Mouse (Mus musculus) kidney, postnatal 14 days (tissue): ENCODE measurements around the gene Kat14.
A peak's percentile ranks its signal among the peaks of the same experiment; 100 is the strongest.

Experiments
- DNase-seq: peaks from one replicate; pipeline ENCODE4 v3.0.0; 2022; ENCODE audit warnings: mixed read lengths

Kat14 gene

DNA sequence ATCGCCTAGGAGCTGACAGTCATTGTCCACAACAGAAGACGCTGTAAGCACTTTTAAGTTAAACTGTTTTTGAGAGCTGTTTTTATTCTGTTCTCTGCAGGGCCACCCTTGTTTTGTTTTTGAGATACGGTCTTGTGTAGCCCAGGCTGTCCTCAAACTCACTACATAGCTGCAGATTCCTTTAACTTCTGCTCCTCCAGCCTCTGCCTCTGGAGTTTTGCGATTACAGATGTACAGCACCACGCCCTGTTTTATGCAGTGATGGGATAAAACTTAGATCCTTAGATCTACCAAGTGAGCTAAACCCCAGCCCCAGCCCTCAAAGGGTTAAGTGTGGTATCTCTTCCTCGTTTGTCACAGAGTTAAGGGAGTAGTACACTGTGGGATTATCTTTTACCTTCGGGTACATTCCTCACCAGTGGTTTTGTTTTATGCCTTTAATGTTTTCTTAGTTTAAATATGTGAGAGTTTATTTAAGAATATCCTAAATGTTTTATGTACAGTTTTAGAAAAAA is 13.9 kb downstream of the Kat14 start:
- no peak for DNase-seq

DNA sequence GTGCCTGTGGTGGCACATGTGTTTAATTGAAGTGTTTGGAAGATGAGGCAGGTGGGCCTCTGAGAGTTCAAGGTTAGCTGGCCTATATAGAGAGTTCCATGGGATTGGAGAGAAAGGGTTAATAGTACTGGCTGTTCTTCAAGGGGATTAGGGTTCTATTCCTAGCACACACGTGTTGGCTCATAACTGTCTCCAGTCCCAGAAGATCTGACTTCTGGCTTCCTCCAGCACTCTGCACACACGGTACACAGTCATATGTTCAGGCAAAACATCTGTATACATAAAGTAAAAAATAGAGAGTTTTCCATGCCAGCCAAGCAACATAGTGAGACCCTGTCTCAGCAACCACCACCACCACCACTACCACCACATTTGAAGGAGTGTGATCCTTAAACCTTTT is 17.5 kb downstream of the Kat14 start:
- no peak for DNase-seq

DNA sequence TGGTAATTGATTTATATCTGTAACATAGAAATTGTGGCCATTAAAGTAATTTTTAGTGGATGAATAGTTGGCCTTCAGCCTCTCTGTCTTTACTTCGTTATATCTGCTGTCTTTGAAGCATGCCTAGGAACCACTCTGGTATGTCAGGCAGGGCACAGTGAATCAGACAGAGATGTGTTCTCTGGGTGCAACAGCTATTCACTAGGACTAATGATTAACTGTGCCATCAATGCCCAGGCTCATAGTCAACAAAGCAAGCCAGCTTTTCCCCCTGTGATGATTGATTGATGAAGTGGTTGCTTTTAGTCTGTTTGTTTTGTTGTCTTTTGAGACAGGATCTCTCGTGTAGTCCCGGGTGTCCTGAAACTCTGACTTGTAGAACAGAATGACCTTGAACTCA is 19.6 kb downstream of the Kat14 start:
- peak; percentile 31 for DNase-seq

DNA sequence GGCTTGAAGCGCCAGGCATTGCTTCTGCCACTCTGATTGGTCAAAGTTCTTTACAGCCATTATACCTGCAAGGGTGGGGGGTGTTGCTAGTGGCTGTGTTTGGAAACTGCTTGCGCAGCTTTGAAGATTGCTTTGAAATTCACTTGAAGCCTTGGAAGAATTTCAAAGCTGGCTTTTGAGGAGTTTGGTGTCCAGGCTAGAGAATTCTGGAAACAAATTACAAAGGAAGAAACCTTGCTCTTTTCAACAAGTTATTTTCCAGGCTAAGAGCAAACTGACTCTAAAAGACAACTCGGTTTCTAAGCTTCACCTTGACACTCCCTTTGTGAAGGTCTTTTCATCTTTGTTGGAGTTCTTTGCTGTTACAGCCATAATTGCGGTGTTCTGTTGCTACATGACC is 30.7 kb downstream of the Kat14 start:
- DNase-seq: no peak

DNA sequence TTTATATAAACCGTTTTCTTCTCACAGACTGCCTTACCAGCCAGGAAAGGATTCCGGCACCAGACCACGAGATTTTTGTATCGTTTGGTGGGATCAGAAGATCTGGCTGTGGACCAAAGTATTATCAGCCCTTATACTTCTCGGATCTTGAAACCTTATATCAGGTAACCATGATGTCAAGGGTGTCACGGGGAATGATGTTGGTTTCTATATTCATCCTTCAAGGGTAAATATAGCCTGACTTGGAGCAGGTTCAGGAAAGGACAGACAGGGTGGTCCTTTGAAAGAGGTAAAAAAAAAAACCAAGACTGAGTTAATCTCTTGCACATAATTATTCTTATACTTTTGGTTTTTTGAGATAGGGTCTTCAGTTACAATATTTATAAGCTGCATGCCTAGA is 31.9 kb downstream of the Kat14 start:
- no peak for DNase-seq

DNA sequence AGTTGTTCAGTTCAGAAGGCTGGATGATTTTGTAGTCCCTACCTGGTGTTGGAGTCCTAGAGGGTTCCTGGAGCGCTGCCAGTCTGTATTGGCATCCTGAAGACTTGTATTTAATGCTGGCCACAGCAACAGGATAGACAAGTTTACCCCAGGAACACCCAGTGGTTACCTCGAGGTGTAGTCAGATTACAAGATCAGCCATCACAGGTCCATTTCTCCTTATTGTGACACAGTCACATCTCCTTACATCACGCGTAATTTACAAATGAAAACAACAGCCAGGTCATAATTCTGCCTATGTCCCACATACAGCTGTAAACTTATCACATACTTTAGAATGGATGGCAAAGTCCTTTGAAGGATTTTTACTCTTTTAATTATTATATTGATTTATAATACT is 40.3 kb downstream of the Kat14 start:
- DNase-seq: no peak

DNA sequence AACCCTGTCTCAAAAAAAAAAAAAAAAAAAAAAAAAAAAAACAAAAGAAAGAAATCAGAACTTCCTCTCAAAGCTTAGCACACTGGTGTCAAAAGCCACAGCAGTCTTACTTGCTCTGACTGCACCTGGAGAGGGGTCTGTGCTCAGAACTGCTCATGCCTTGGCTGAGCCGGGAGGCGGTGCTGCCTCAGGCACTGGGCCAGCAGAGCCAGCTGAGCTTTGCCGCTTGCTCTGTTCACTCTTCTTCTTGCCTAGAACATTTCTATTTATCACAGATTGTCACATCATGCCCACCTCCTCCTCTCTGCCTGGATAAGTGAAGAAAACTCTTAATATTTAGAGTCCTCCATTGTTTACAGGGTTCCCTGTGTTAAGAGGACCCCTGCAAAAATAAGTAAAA is 41.8 kb downstream of the Kat14 start:
- DNase-seq: no peak

DNA sequence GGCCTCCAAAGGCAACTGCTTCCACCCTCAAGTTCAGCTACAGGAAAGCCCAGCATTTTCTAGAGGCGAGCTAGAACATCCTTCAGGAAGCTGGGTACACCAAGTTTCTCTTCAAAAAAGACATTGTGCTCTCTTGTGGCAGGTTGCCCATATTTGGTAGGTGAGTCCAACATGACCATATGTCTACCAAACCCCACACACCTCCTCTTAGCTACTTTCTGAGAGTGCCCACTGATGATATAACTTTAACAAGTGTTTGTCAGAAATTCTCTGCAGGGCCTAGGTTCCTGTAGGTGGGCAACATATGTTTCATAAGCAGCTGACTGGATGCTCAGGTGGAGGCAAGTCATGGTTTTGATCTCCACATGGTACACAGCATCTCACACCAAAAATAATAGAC is 45.9 kb downstream of the Kat14 start:
- no peak for DNase-seq

DNA sequence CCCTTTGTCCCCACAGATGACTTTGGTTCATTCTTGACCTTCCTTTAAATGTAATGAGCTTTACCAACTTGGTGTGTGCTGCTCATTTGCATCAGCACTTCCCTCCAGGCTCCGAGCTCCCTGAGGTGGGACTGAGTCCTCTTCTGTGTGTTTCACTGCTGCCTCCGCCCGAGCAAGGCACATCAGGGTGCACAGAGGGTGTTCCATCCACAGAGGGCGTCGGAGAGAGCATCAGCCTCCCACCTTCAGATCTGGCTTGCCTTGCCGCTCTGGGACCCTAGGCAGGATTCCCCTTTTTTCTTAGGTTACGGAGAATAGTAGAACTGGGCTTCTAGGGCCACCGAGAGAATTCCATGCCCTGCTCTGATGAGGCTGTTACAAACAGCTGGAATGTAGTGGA is 48.1 kb downstream of the Kat14 start:
- DNase-seq: no peak

DNA sequence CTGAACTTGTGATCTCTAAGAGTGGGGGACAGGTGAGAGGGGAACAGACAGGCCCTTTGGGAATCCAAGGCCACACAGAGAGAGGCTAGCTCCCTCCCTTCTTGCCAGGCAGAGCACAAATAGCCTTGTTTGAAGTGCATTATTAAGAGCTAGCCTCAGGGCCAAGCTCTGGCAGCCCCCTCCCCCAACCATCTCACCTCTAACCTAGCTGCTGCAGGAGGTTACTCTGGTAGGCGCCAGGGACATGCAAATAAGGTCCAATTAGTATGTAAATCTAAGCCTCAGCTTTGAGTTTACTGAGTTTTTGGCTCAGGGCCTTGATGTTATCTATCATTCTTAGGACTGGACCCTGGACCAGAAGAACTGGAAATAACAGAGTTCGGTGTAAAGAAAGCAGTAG is 49.3 kb downstream of the Kat14 start:
- peak; percentile 42 for DNase-seq

DNA sequence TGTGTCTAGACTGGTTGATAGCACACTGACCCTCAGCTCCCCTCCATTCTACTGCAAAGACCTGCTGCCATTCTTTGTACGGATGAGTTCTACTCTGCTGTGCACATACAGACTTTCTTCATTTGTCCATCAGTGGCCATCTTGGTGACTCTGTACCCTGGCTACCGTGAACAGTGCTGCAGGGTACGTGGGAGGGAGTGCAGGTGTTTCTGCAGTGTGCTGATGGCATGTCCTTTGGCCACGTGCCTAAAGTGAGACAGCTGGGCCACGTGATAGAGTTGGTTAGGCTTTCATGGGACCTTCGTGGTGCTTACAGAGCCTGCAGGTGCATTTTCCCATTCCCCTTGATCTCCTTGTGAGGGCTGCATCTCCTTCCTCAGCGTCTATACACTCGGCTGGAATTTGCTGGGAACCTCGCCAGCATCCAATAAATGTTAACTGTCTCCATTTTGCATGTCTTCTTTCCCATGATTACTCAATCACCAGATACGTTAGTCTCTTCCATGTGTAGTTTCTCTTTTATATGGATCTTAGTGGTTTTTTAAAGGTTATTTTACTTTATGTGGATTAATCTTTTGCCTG is 53.4 kb downstream of the Kat14 start:
- no peak for DNase-seq

DNA sequence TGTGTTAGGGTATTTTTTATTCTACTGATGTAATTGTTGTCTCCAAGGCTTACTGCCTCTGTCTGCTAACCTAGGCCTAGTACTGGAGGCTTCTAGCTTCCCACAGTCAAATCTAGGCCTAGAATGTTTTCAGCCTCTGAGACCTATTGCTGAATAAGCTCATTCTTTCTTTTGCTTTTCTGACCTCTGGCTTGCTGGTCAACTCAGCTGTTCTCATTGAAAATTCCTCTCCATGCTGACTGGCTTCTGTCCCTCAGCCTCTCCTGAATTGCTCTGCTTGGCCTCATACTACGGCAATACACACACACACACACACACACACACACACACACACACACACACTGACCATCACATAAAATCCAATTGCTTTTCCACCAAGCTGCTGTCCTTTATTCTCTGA is 57.0 kb downstream of the Kat14 start:
- DNase-seq: peak; percentile 52

DNA sequence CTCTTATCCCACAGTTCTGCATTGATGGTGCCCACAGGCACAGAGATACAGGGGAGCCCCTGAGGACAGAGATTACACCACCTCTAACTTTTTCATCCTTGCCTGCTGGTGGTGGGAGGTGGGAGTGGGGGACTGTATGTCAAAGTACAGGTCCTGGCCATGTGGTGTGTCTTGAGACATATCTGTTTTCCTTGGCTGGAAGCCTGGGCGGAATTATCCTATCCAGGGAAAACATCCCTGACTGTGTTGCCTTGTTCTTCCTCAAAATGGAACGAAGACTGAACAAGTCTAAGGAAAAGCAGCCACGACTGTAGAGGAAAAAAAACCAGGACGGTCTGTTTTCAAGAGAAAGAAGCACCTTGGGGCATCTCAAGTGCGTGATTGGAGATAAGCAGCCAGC is 59.1 kb downstream of the Kat14 start:
- peak; percentile 38 for DNase-seq

DNA sequence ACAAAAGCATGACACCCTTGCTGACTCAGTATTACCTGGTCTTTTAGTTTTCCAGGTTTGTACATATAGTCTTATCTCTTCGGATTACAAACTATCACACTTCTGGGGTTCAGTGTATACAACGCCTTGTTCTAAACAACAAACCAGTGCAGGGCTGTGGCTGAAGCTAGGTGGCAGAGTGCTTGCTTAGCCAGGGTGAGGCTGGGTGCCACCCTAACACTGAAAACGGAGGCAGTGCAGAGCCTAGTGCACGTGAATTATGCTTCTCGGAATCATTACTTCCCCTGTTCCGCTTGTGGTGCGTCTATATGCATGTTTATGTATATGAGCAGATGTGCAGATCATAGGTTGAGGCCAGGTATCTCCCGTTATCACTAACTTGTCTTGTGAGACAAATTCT is 59.9 kb downstream of the Kat14 start:
- DNase-seq: no peak

DNA sequence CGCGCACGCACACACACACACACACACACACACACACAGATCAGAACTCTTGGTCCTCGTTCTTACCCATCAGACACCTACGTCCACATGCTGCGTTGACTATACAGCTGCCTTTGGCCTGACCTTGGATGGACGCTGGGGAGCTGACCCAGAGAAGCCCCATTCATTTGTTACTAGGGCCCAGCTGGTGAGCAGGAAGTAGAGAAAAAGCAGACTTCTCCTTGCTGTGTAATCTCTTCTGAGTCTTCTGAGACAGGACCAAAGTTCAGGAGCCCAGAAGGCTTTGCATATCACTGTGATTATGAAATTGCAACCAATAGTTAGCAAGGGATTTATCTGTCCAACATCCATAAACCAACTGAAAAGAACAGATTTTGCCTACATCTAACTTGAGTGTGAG is 60.4 kb downstream of the Kat14 start:
- peak; percentile 27 for DNase-seq

DNA sequence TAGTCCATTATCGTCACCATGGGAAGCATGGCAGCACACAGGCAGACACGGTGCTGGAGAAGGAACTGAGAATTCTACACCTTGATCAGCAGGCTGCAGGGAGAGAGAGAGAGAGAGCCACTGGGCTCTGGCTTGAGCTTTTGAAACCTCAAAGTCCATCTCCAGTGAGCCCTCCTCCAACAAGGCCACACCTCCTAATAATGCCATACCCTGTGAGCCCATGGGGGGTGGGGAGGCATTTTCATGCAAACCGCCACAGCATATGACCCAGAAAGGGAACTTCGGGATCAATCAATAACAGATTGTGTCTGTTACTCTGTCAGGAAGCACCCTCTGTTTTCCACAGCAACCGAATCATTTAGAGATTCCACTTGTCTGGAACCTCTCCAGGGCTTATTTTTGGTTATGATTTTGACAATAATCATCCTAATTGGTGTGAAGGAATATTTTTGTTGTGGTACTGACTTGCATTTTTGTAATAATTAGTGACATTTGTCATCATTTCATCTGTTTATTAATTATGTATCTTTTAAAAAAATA is 62.6 kb downstream of the Kat14 start:
- DNase-seq: no peak

DNA sequence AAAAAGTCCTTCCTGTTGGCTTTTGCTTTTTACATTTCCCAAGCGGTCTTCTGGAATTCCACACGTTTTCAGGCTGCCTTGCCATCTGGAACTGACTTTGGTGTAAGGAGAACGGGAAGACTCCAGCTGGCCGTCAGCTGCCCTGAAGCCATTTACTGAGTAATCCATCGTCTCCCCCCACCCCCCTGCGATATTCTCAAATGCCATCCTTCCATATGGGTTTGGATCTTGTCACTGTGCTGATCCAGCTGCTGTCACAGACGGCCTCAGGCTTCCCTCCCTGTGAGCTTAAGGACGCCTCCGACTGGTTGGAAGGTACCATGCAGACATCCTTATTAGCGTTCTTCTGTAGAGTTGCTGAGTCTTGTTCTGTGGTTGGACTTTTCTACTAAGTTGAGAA is 66.9 kb downstream of the Kat14 start:
- no peak for DNase-seq

DNA sequence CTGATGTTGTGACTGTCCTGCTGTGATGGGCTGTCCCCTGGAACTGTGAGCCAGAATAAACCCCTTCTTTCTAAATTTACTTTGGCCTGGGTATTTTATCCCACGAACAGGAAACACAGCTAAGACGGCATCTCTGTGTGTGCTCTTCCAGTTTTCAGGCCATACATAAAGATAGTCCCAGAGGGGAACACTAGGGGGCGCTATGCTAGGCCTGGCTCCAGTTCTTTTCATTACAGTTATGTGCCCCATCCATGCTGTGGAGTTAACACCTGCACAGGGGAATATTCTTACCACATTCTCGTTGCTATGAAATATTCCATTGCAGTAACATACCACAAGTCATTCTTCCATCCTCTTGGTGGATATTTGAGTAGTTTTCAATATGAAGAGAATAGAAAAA is 69.6 kb downstream of the Kat14 start:
- DNase-seq: no peak

DNA sequence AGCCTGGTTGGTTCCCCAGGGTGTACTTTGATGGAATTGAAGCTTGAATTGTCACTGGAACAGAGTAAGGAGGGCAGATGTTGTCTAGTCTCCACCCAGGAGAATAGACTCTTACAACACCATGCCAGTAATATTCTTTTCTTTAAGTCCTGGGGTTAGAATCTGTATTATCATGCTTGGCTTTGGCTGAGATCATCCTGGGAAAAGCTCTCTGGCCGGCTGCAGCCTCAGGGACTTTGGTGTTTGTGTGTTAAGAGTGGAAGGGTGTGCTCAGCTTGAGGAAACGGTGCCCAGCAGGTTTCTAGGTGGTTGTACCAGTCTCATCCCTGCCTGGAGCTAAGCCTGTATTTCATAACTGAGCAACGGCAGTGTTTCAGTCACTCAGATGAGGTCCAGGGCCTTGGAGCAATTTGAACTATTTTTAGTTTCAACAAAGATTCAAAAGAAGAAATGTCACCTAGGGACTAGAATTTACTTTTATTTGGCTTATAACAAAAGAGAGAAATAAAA is 70.5 kb downstream of the Kat14 start:
- DNase-seq: no peak

DNA sequence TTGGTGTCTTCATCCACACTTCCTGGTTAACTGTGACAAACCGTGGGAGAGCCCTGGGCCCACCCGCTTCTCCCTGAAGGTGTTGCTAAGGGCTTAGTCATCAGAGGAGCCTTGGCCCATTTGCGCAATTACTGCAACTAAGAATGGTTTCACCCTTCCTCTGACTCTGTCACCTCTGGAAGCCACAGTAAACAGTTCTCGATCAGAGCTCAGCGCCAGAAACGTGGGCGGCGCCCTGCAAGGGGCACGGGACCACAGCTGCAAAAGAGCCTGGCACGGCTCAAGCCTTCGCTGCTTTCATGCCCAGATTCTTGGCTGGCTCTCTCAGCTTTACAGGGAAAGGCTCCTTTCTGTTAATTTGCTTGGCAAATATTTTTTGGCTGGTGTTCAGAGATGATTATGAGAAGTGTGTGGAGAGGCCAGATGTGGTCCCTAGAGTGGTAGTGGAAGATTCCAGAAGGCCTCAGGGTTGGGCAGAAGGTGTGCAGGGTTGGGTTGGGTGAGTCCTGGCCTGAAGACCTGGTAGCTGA is 72.7 kb downstream of the Kat14 start:
- DNase-seq: no peak

DNA sequence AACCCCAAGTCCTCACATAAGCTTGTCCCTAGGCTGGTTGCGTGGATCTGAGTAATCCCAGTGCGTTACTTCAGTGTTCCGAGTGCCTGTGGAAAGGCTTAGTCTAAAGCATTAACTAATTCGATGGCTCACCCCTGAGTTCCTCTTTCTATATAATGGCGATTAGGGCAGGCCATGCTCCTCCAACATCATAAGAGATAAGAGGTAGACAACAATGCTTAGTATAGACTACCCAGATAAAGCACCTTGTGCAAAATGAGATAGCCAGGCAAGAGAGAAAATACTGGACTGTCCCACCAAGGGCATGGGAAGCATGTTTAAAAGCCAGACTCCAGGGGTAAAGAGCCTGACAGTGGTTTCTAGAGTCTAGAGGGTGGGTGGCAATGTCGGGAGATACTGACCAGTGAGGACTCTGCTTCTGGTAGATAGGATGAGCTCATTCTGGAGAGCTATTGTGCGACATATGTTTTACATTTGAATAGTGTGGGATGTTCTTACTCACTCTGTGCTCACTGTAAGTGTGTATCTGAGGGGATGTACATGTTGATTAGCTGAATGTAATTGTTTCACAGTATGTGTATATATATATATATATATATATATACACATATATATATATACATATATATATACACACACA is 77.7 kb downstream of the Kat14 start:
- no peak for DNase-seq

DNA sequence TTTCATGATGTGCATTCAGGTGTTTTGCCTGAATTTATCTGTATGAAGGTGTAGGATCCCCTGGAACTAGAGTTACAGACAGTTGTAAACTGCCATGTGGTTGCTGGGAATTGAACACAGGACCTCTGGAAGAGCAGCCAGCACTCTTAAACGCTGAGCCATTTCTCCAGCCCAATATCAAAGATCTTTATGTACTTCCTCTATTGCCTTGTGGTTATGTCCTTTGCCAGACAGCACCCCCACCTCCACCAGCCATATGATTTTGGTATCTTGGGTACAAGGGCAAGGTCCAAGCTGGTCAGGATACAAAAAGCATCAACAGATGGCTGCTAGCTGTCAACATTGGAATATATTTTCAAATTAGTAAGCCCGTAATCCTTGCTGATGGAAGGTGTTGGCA is 81.6 kb downstream of the Kat14 start:
- no peak for DNase-seq

DNA sequence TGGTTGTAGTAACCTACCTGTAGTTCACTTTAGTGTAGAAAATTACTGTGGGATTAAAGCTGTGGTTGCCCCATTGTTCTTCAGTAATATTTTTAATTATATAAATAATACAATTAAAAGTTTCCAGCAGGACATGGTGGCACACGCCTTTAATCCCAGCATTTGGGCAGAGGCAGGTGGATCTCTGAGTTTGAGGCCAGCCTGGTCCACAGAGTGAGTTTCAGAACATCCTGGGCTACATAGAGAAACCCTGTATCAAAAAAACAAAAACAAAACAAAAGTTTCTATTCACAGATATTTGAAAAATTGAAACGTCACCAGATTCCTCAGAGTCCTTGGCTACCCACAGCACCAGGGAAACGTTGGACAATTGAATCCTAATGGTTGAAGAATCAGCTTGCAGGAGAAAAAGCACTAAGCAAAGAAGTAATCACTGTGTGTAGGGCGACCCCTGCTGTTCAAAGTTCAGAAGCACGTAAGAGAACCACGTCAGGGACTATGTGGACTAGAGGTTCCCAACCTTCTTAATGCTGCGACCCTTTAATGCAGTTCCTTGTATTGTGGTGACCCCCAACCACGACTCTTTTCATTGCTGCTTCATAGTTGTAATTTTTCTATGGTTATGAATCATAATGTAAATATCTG is 83.7 kb downstream of the Kat14 start:
- peak; percentile 85 for DNase-seq
